Mouse (Mus musculus) embryonic facial prominence, embryonic 14.5 days (tissue): ENCODE data around the gene Dhx40. TPM values are rescaled to one million over a fixed set of nuclear protein-coding genes. Genes with fewer than 3 reads are reported as not detected.

ENCODE experiments used
- ATAC-seq: fragments of 200-750 bp; cut with Nextera tagmentation; 2 replicates; pipeline ENCODE4 v1.8.0; 2017; ENCODE audit warnings: low read depth, moderate number of reproducible peaks, moderate TSS enrichment
- DNase-seq: peaks from one replicate; pipeline ENCODE4 v3.0.0-alpha.2; 2015; ENCODE audit warnings: low spot score
- H3K27ac ChIP-seq: fragments of 300-500 bp; sonication (generic); replicated peaks from 2 replicates; pipeline ENCODE4 v1.5.1; 2014; ENCODE audit warnings: low read depth, mild to moderate bottlenecking, low read length, moderate library complexity
- H3K27me3 ChIP-seq: fragments of 300-500 bp; sonication (generic); replicated peaks from 2 replicates; pipeline ENCODE4 v1.6.1; 2014; ENCODE audit warnings: low read length; ENCODE audit not compliant: control insufficient read depth, insufficient read depth
- H3K36me3 ChIP-seq: fragments of 300-500 bp; sonication (generic); 2 replicates; pipeline ENCODE4 v1.6.1; 2014; ENCODE audit warnings: low read length, mixed read lengths; ENCODE audit not compliant: control insufficient read depth, insufficient read depth
- H3K4me1 ChIP-seq: fragments of 300-500 bp; sonication (generic); 2 replicates; pipeline ENCODE4 v1.6.1; 2014; ENCODE audit warnings: antibody characterized with exemption, low read length; ENCODE audit not compliant: control insufficient read depth, insufficient read depth
- H3K4me2 ChIP-seq: fragments of 300-500 bp; sonication (generic); 2 replicates; pipeline ENCODE4 v1.6.1; 2014; ENCODE audit warnings: low read depth, mild to moderate bottlenecking, low read length, moderate library complexity, mixed read lengths
- H3K4me3 ChIP-seq: fragments of 300-500 bp; sonication (generic); 2 replicates; pipeline ENCODE4 v1.5.1; 2014; ENCODE audit warnings: low read depth, mild to moderate bottlenecking, low read length
- H3K9ac ChIP-seq: fragments of 300-500 bp; sonication (generic); 2 replicates; pipeline ENCODE4 v1.6.1; 2014; ENCODE audit warnings: low read depth, mild to moderate bottlenecking, low read length, moderate library complexity, mixed read lengths
- H3K9me3 ChIP-seq: fragments of 300-500 bp; sonication (generic); 2 replicates; pipeline ENCODE4 v1.6.1; 2016; ENCODE audit warnings: low read length; ENCODE audit not compliant: control insufficient read depth
- WGBS: fragments of 180-500 bp; shearing (Covaris S2); extraction: QIAGEN DNeasy Blood & Tissue Kit; methylation state at CpG from one replicate; pipeline ENCODE4 v1.1.7; 2014; 5-methylcytosine and 5-hydroxymethylcytosine counted together
- polyA plus RNA-seq: library from polyadenylated mRNA; unstranded; fragments of >200 nt; fragmentation: Nextera tagmentation; extraction: Ambion mirVana; gene quantifications from 2 replicates; pipeline ENCODE4 v1.2.1, GENCODE M21; 2014

Gene Dhx40
- polyA plus RNA-seq, 1 experiment from 2014 or later: 19.9 TPM

DNA sequence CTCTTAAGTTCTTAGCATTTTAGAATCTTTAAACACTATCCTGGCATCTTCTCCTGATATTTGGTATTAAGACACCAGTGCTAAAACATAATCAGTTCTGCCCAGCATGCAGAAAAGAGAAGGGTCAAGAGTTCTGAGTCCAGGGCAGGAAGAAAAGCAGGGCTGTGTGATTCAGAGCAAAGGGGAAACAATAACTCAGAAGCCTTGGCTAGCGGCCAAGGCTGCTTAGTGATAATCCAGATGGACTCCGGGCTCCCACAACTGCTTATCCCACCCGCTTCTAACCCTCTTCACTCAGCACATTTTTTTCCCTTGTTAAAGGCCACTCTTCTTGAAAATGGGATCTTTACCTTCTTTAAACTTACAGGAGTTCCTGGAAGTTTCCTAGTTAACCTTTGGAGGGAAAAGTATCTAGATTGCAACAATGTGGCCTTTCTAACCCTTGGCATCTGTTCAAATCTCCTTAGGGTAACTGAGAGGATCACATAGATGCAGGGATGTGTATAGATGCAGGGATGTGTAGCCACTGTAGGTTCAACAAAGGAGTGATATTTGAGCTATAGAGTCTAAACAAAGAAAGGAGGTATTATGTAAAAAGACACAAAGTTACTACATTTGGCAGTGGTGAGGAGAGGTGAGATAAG is 33.1 kb upstream of the Dhx40 start:
- 13% methylated on average over 3 of the region's 3 CpGs for WGBS
- Histone ChIP-seq H3K9ac (no peak overlapping the region), H3K27ac (peak overlapping the region; percentile 21; the same call in 1 of the 2 replicates), H3K27me3 (no peaks in the 10 kb centered on the region), H3K9me3 (no peaks in the 10 kb centered on the region), H3K4me2 (no peak overlapping the region), H3K36me3 (no peaks in the 10 kb centered on the region), H3K4me1 (0 out of 2 replicates have a peak, but pooled peaks cover 5% of the 10 kb centered on the region), H3K4me3 (no peak overlapping the region)
- no peak for ATAC-seq
- DNase-seq: peak; percentile 87

DNA sequence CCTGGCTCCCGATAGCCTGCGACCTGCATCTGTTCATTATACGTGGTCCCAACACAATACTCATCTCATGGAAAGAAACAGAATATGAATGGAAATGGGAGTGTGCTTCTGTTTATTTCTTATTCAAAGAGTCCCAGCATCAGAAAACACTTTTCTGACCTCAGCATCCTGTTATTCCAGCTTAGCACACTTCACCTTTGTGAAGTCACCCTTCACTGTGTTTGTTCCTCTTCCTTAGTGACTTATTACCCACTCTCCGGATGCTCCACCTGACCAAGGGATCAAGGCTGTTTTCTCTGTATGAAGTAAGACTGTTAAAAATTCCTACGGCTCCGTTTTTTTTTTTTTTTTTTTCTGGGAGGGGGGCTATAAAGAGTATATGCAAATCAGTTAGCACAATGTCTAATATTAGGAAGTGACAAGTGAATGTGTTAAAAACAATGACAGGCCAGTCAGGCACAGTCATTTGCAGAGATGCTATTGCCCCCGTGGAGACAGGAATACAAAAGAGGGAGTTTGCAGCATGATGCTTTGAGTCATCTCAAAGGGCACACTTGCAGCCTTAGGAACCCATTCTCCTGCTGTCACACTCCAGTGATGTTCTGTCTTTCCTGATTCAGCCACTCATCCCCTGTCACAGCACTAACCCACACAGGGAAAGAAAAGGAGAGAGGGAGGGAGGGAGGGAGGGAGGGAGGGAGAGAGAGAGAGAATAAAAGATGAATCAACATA is 32.3 kb upstream of the Dhx40 start:
- Histone ChIP-seq H3K36me3 (no peaks in the 10 kb centered on the region), H3K9ac (no peak overlapping the region), H3K27ac (no peak overlapping the region), H3K9me3 (no peaks in the 10 kb centered on the region), H3K27me3 (no peaks in the 10 kb centered on the region), H3K4me3 (no peak overlapping the region), H3K4me1 (0 out of 2 replicates have a peak, but pooled peaks cover 5% of the 10 kb centered on the region), H3K4me2 (no peak overlapping the region)
- DNase-seq (no peak), ATAC-seq (no peak)
- WGBS: 65% methylated on average over 7 of the region's 7 CpGs

DNA sequence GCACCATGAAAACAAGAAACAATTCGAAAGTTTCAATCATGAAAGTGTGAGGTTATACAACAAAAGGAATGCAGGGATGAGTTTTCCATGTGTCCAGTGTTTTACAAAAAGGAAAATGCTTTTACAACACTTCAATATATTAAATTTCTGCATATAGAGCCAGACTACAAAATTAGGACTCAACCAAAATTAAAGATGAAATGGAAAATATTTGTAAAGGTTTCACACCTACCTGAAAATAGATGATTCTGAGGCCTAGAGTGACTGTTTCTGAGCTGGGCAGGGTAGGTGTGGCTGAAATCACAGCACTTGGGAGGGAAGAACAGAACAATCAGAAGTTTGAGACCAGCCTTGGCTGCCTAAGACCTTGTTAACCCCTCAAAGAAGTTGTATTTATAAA is 31.2 kb upstream of the Dhx40 start:
- H3K4me1 ChIP-seq: 0 out of 2 replicates have a peak, but pooled peaks cover 5% of the 10 kb centered on the region
- no peaks in the 10 kb centered on the region for H3K36me3 ChIP-seq
- DNase-seq: no peak
- H3K4me2 ChIP-seq: no peak overlapping the region
- no peak overlapping the region for H3K9ac ChIP-seq
- no peak for ATAC-seq
- H3K4me3 ChIP-seq: no peak overlapping the region
- no peak overlapping the region for H3K27ac ChIP-seq
- H3K9me3 ChIP-seq: no peaks in the 10 kb centered on the region
- WGBS: 79% methylated on average over 1 of the region's 1 CpGs
- H3K27me3 ChIP-seq: no peaks in the 10 kb centered on the region

DNA sequence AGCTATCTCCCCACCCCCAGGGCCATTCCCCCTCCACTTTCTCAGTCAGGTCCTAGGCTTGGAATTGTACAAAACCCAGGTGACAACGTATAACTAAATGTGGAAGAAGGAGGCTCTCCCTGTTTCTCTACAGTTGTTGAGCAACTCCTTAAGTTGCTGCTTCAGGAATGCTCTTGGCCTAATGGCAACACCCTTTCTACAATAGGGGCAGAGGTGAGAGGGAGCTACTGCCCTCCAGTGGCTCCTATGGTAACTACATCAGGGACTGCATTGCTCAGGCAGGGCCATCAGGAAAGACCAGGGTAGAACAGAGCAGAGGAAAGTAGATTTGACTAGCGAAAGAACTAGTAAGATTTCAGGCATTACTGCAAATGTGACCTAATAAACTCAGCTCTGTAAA is 28.8 kb upstream of the Dhx40 start:
- H3K4me1 ChIP-seq: 0 out of 2 replicates have a peak, but pooled peaks cover 5% of the 10 kb centered on the region
- no peak for ATAC-seq

DNA sequence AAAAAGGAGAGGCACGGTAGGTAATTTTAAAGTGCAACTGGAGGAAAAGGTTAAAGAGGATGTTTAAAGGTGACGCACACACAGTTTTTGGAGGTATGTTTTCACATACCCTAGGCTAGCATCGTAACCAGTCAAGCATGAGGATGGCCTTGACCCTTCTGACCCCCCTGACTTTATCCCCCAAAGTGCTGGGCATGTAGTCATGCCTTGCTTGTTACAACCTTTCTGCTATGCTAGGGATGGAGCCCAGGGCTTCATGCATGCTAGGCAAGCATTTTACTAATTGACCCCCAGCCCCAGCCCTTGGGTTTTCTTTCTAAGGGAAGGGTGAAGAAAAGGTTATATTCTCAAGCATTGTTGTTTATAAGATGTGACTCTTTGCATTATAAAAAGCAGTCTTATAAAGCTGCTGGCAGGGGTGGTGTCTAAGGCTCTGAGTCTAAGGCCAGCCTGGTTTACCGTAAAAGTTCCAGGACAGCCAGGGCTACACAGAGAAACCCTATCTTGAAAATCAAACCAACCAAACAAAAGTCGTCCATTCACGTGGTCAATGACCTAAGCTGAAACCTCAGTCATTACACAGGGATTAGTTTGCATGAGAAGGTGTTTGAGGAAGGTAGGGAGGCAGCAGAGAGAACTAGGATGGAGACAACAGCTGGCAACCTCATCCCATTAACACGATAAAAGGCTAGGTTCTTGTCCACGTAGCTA is 27.2 kb upstream of the Dhx40 start:
- DNase-seq (no peak), ATAC-seq (no peak)
- H3K4me2 ChIP-seq: no peak overlapping the region
- no peaks in the 10 kb centered on the region for H3K36me3 ChIP-seq
- H3K27me3 ChIP-seq: no peaks in the 10 kb centered on the region
- WGBS: 53% methylated on average over 8 of the region's 8 CpGs
- no peak overlapping the region for H3K4me3 ChIP-seq
- H3K9ac ChIP-seq: no peak overlapping the region
- no peak overlapping the region for H3K27ac ChIP-seq
- no peaks in the 10 kb centered on the region for H3K4me1 ChIP-seq
- H3K9me3 ChIP-seq: no peaks in the 10 kb centered on the region

More for the DNA sequence above, 28.8 kb upstream of the Dhx40 start:
- H3K27me3 ChIP-seq: no peaks in the 10 kb centered on the region
- H3K4me3 ChIP-seq: no peak overlapping the region
- H3K9ac ChIP-seq: no peak overlapping the region
- DNase-seq: peak; percentile 57
- 50% methylated on average over 2 of the region's 2 CpGs for WGBS
- no peaks in the 10 kb centered on the region for H3K9me3 ChIP-seq
- H3K36me3 ChIP-seq: no peaks in the 10 kb centered on the region
- no peak overlapping the region for H3K4me2 ChIP-seq
- no peak overlapping the region for H3K27ac ChIP-seq

DNA sequence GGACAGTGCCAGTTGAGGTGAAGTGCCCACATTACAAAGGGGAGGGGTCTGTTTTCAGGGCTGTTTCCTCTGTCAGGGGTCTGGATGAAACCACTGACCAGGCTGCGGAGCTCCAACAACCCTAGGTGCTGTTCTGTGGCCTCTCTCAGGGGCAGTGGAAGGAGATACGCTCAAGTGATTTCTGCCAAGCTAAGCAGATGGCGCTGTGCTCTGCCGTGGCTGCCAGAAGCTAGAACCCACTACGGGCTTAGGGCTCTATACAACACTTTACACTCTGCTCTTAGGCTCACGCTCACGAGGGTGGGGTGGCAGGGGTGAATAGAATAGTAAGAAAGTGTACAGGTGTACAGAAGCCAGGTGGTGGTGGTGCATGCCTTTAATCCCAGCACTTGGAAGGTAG is 26.5 kb upstream of the Dhx40 start:
- DNase-seq (no peak), ATAC-seq (no peak)
- WGBS: 77% methylated on average over 7 of the region's 7 CpGs
- H3K27ac ChIP-seq: no peak overlapping the region
- H3K27me3 ChIP-seq: no peaks in the 10 kb centered on the region
- H3K4me1 ChIP-seq: no peaks in the 10 kb centered on the region
- H3K4me2 ChIP-seq: no peak overlapping the region
- H3K36me3 ChIP-seq: no peaks in the 10 kb centered on the region
- H3K9me3 ChIP-seq: no peaks in the 10 kb centered on the region
- no peak overlapping the region for H3K9ac ChIP-seq
- no peak overlapping the region for H3K4me3 ChIP-seq

DNA sequence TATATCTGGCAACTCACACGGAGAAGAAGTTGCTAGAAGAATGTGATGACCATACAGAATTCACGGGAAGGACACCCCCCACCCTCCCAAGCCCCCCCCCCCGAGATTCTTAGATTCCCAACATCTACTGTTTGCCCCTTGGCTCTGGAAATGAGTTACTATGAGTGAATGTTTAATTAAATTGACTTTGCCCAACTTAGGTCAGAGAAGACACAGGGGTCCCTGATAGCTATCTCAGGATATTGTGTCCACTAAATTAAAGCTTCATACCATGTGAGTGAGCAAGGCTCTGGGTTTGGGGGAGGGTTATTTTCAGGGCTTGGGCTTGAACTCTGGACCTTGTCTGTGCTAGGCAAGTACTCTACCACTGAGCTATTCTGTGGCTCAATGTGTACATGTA is 25.6 kb upstream of the Dhx40 start:
- no peaks in the 10 kb centered on the region for H3K4me1 ChIP-seq
- no peak overlapping the region for H3K9ac ChIP-seq
- H3K27me3 ChIP-seq: no peaks in the 10 kb centered on the region
- H3K4me2 ChIP-seq: no peak overlapping the region
- no peaks in the 10 kb centered on the region for H3K9me3 ChIP-seq
- no peak overlapping the region for H3K4me3 ChIP-seq
- ATAC-seq (no peak), DNase-seq (no peak)
- no peak overlapping the region for H3K27ac ChIP-seq
- WGBS: 68% methylated on average over 3 of the region's 3 CpGs
- no peaks in the 10 kb centered on the region for H3K36me3 ChIP-seq

DNA sequence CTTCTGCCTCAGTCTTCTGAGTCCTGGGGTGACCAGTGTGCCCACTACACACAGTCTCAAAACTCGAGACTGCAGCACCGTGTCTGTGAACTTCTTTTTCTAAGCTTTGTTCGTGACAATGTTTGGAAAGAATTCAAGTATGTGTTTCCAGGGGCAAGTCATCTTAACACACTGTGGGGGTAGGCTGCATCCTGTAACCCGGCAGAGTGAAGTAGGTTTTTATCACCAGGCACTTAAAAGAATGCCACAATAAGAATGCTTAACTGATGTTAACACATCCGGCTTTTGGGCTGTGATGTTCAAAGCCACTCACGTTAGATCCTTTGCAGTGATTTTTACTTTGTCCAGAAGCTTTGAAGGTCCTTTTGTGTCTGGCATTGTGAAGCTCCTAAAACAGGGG is 20.9 kb upstream of the Dhx40 start:
- Histone ChIP-seq H3K9ac (no peak overlapping the region), H3K27ac (no peak overlapping the region), H3K4me2 (no peak overlapping the region), H3K9me3 (no peaks in the 10 kb centered on the region), H3K4me3 (no peak overlapping the region), H3K4me1 (no peaks in the 10 kb centered on the region), H3K36me3 (no peaks in the 10 kb centered on the region), H3K27me3 (no peaks in the 10 kb centered on the region)
- DNase-seq (peak; percentile 6), ATAC-seq (no peak)
- WGBS: 52% methylated on average over 6 of the region's 6 CpGs
